Mouse (Mus musculus) spleen, postnatal 36 days (tissue): ENCODE data around the gene Tm9sf2.
"Not testable (repeated sequence)": the region's sequence is repeated elsewhere in the genome, so short reads cannot be mapped to it uniquely, and the experiment has no call there.

Source experiments
- DNase-seq, 2 experiments: peaks; one replicate each; pipeline ENCODE4 v3.0.0; 2022; ENCODE audit warnings: low spot score in 2 of 2, mixed read lengths in 1 of 2

Gene Tm9sf2

DNA sequence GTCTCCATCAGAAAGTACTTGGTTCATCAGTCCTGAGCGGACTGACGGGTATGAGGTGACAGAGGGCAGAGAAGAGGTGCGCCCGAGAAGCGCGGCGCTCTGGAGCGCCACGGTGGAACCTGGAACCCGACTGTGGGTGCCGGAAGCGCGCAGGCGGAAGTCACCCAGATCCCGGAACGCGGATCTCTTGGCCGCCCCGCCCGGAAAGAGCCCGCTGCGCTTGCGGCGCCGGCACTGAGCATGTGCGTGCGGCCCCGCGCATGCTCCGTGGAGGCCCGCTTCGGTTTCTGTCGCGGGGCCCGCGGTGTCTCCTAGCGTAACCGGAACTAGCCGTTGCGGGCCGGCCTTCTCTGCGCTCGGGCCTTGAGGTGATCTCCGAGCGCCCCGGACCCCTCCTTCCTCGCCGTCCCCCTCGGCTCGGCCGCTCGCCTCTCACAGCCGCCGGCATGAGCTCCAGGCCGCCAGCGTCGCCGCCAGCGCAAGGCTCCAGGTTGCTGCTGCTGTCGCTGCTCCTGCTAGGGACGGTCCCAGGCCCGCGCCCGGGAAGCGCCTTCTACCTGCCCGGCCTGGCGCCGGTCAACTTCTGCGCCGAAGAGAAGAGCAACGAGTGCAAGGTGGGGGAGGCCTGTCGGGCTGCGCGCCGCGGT lies at the start of gene Tm9sf2:
Tm9sf2 (plus strand) TSS at position 217 of the 647 bp plus-strand sequence.
- DNase-seq = peak; percentile 95 to 96

DNA sequence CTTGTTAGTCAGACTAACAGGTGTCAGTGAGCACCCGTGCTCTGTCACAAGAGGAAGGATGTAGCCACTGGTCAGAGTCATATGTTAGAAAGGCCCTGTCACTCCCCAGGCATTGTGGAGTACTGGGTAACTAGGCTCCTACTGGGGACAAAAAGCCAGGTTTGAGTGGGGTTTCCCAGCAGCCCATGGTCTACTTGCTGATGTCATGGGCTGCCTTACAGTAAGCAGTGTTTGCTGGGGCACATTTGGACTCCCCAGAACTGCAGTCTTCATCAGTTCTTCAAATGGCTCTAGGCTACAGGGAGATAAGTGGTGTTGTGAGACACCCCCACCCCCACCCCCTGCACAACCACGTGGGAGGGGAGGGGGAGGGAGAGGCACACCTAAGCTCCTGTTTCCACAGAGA lies 48.9 kb upstream of the Tm9sf2 start:
- peak; percentile 49 to 59 for DNase-seq

DNA sequence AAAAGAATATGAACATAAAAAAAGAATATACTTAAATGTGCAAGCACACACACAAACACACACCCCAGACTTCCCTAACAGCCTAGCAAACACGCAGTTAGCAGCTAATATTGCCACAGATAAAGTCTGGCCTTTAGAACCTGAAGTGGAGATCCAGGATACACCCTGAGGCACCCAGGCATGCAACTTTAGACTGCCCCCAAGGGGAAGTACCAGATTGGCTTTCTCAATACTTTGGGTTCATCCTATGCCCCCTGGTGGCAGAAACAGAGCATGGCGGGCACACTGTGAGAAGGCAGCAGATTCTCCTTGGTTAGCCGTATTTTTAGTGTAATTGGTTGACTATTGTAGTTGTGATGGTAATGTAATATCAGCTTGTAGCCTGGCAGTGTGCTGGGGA lies 46.2 kb upstream of the Tm9sf2 start:
- peak; percentile 90 to 94 for DNase-seq

DNA sequence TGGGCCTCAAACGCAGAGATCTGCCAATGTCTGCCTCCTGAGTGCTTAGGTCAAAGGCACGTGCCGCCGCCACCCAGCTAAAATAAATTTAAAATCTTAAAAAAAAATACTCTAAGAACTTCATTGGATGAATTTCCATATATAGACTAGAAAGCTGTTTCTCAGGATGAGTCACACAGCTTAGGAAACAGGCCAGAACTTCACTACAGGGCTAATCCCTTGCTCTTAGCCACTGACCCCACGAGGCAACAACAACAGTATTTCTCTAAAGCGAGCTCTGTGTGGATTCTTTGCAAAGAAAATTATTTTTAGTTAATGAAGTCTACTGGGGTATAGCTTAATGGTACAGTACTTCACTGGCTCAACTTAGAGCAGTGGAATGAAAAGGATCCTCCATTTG lies 45.5 kb upstream of the Tm9sf2 start:
- DNase-seq = no peak

DNA sequence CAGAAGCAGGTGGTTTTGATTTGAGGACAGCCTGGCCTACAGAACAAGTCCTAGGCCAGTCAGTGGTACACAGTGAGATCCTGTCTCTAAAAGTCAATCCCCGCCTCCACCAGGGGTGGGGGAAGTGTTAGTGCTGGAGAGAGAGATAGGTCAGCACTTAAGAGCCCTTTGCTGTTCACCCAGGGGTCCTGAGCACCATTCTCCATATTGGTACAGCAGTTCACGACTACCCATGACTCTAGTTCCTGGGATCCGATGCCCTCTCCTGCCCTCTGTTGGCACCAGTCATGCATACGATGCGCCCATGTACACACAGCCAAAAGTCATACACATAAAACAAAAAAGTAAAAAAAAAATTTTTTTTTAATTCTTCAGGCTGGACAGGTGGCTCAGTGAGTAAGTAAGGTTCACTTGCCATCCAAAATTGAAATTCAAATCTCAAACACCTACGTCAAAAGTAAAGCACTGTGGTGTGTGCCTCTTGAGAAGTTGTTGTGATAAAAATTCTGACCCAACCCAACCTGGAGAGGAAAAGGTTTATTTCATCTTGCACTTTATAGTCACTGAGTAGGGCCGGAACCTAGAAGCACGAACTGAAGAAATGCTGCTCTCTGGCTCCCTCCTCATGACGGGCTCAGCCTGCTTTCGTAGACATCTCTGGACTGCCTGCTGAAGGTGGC lies 44.3 kb upstream of the Tm9sf2 start:
- peak in 1 of 2 experiments; percentile 41 for DNase-seq

DNA sequence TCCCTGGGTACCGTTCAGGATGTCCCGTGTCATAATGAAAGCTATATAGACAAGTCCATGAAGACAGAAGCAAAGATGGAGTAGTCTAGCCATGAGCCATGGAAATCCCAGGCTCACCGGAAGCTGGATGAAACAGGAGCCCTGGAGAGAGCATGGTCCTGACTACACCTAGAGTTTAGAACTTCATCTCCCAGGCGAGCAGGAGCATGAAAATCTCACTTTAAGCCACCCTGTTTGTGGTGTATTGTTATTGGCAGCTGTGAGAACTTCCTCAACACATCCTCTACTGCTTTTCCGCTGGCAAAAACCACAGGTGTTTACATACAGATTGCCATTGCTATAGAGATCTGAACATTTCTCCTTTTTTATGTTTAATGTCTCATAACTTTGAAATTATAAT lies 43.2 kb upstream of the Tm9sf2 start:
- DNase-seq = peak; percentile 74 to 84

DNA sequence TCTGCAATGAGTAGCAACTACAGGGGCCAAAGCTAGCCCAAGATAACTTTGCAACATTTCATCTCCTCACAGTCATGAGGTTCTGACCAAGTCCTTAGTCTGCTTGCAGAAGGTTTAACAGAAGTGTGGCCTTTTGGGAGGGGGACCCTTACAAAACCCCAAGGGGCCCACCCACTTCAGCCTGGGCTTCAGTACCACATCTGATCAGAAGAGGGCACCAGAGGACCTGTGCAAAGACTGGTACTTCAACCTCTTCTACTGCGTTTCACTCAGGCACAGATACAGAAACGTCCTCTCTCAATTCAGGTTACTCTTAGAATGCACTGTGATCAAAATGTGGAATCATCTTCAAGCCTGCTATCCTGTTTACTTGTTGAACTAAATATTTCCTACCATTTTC lies 42.3 kb upstream of the Tm9sf2 start:
- peak; percentile 71 to 80 for DNase-seq

DNA sequence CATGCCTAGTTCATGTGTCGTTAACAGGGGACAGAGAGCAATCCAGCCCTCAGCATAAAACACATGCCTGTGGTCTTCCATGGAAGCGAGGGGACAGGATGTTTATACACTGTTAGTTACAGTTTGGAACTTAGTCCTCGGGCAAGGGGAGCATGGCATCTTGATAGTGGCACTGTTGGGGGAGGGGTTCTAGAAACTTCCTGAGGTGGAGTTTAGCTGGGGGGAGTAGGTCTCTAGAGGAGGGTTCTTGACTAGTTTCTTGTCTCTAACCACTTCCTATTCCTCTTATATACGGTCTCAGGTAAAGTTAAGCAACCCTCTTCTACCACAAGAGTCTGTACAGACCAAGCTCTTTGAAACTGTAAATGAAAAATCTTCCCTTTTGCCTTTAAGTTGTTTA lies 40.6 kb upstream of the Tm9sf2 start:
- peak; percentile 80 to 85 for DNase-seq

DNA sequence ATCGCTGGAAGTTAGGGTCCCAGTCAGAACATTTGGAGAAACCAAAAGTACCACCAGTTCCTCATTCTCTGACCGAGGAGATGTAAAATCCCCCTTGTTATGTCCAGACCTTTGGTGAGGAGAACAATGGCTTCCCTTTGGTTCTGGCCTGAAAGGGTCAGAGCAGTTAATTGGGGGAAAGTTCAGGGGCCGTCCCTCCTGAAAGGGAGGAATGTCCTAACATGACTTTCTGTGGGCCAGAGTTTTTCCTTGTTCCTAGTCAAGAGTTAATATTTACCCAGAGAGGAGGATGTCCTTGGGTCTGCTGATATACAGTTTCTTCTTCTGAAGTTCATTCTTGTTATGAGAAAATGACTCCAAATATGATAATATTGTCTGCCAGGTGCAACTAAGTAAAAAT lies 38.8 kb upstream of the Tm9sf2 start:
- DNase-seq = not testable (repeated sequence)

DNA sequence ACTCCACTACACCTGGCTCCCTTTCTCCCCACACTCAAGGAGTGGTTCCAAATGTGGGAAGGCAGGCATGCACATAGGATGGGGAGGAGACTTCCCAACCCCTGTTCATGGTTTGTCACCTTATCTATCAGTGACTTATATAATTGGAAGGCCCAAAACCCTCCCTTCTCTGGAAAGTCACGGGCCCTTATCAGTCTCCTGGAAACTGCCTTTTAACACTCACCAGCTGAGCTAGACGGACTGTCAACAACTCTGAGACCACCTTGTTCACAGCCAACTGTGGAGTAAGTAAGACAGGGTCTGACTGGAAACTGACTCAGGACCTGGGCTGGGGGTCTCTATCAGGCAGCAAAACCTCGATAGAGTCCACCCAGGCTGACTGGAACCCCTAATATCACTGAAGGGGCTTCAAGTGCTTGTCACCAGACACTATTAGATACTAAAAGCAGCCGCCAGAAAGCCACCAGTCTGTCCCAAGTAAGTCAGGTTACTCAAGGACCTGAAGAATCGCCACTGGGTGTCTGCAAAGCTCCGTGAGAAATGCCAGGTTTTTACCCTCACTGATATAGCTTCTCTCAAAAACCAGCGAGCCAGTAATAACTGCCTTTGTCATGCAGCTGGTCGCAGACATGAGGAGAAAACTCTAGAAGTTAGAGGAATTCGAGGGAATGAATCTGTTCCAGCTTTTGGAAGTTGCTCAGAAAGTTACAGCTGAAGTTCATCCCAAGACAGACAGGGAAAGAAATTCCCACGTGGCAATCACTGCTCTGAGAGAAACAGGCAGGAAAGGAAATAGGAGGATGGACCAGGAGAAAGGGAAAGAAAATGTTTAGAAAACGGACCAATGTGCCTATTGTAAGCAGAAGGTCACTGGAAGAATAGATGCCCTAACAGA lies 37.8 kb upstream of the Tm9sf2 start:
- no peak for DNase-seq

DNA sequence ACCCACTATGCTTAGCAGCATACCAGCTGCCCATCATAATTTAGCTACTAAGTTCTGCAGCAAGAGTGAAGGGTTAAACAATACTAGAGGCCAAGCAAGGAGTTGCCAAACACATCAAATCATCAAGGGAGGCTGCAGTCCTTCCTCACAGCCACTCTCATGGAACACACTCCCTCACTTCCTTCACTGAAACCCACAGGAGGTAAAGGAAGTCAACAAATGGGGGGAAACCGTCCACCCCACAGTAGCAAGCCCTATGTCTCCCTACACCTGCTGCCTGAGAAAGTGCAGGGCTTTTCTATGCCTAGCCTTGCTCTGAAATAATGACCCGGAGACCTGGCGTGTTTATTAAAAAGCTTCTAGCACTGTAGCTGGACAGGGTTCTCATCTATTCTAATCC lies 36.9 kb upstream of the Tm9sf2 start:
- no peak for DNase-seq

DNA sequence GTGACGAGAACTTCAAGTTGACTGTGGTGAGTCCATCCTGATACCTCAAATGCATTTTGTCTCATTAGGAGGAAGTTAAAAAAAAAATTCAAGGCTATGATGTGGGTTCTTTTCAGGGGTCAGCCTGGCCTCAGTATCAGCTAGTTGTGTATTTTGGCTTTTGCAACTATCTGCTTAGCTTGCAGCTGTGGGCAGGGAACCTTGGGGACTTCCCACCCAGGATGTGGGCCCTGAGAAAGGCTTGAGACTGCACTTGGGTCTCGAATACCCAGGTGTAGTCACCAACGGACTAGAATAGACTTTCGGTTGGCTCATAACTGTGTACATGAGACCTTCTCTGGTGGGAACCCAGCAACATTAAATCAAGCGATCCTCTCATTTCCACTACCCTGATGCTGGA lies 33.4 kb upstream of the Tm9sf2 start:
- peak; percentile 79 to 82 for DNase-seq

DNA sequence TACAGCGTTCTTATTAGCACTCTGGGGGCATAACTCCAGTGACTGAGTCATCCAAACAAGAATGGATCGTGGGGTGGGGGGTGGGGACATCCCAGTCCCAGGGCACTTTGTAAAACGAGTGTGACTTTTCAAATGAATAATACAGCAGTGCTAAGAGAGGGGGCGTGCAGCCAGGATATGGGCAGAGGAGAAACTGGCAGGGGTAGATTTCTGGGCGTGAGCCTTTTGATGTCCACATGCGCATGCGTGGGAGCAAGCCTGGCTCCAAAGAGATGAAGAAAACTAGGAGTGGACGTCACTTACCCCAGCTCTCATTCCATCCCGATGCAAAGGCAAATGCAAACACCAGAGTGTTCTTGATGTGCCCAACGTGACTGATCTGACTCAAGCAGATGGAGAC lies 32.5 kb upstream of the Tm9sf2 start:
- DNase-seq = no peak

DNA sequence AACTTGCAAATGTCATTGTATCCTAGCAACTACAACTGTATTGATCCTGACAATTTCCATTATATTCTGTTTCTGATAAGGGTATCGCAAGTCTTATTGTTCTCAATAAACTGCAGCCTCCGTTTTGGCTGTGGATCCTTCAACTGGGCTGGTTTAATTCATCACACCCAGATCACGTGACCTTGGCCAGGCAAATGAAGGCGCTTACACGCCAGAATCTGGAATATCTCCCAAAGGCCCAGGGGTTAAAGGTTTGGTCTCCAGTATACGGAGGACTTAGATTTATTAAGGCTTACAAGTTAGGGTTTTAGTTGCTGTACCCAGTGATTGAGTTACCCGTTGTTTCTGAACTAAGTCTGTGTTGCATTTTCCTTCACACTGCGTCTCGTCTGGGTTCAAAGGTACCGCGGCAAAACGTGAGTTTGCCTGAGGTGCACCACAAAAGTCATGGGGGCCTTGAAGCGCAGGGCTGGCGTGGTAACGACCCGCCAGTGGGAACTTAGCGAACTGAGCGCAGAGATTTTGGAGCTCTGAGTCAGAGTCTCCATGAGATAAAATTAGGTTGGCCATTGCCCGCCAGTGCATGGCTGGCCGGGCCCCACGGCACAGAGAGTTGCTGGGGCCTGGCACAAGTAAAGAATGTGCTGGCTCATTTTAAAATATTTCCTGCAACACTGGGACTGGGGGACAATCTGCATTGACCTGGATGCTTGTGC lies 31.2 kb upstream of the Tm9sf2 start:
- no peak for DNase-seq

DNA sequence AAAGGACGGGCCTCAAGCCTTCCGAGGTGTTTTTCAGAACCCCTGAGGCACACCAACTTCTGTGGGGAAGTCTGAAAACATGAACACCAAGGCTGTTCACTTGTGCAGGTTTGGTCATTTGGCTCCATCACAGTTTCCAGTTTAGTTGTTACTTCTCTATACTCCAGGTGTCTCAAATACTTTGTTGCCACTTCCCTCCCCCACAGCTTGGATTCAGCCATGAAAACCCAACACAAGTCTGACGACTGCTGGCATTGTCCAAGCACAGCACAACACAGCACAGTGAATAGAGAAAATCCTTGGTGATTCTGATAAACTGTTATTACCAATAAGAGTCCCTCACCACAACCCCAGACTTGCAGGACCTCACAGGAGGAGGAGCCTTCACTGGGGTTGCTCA lies 29.8 kb upstream of the Tm9sf2 start:
- DNase-seq = no peak

DNA sequence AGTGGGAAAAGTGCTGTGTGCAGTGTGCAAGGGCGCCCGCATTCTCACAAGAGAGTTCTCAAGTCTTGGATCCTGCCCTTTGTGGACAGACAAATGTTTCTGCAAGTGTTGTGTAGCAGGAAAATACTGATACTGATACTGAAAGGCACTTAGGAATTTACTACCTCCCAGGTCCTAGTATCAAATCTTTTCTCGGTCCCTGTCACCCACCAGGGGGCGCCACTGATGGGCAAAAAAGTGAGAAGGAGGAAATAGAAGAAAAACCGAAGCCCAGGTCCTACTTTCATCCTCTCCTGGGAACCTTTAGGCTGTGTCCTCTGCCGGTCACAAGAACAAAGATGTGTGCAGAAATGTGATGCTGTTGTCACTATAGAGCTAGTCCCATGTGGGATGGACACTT lies 27.4 kb upstream of the Tm9sf2 start:
- DNase-seq = peak; percentile 66 to 76

DNA sequence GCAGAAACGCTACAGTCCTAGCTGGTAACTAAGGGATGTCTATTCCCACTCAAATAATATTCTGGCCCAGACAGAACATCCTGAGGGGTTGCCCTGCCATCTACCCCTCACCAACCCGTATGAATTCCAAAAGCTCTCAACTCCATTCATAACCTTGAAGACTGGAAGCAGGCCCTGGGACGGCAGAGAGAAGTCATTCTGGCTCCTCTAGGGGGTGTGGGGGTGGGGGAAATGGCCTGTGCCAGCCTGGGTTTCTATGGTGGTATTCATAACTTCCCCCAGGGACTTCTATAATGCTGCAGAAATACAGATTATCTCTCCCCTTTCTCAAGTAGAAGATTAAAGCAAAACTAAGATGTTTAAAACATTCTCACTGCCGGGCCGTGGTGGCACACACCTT lies 26.9 kb upstream of the Tm9sf2 start:
- no peak for DNase-seq

DNA sequence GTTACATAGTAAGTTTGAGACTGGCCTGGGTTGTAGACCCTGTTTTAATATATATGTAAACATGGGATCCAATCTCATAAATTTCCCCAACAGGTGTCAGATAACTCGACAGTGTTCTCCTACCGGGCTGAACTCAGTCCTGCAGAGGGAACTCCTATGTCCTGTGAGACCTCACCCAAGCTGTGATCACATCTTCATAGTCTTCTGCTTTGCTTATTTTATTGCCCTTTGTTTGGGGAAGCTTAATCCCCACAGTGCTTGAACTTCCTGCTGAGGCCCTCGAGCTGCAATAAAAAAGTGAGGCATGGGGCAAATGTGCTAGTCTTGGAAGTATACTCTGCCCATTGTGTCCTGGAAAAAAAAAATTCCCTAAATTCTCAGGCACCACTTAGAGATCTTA lies 25.5 kb upstream of the Tm9sf2 start:
- no peak for DNase-seq

DNA sequence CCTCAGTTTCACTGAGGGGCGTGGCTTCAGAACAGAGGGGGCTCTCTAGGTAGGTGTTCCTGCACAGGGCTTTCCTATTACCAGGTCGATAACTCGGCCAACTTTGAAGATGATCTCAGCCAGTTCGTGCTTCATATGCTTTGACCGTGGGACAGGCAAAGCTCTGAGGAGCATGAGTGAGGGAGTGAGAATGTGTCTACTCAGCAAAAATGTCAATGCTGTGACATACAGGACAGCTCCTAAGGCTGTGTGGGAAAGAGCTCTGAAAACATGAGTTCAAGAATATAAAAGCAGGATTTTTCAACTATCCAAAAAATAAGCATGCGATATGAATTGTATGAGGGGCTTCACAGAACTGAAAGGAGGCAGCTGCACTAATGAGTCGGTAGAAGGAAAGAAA lies 23.3 kb upstream of the Tm9sf2 start:
- no peak for DNase-seq

DNA sequence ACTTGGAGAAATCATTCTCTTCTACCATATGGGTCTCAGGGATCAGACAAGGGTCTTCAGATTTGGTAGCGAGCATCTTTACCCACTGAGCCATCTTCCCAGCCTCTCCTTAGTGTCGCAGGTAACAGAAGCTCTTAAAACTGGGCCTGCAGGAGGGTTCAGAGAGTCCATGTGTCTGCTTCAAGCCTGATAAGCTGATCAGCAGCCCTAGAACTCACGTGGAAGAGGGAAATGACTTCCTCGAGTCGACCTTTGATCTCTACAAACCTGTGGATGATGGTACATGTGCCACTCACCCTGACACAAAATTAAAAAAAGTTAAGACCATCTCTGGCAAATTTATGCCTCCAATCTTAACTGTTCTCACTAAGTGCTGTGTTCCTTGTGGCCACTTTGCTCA lies 18.9 kb upstream of the Tm9sf2 start:
- DNase-seq = no peak

DNA sequence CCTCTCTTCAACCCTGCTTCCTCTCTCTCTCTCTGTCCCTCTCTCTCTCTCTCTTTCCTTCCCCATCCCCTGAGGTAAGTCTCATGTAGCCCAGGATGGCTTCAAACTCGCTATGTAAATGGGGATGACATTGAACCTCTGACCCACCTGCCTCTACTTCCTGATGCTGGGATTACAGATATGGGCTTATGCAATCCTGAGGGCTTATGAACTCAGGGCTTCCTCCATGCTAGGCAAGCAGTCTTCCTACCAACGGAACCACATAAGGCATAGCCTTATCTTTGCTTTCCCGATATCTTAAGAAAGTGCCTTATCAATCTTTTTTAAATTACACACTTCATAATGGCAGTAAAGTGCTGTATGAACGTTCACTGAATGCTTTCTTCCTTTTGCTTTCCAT lies 14.5 kb upstream of the Tm9sf2 start:
- no peak for DNase-seq

DNA sequence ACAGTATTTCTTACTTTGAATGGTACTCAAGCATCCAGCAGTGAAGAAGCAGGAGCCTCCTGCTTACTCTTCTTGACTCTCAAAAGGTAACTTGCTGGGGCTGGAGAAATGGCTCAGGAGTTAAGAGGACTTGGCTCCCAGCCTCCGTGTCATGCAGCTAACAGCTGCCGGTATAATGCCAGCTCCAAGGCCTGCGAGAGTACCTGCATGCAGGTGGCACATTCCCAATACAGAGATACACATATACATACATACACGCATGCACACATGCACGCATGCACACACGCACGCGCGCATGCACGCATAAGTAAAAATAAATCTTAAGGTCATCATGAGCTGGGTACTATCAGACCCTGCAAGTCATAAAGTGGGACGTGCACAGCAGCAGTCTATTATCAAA lies 10.5 kb upstream of the Tm9sf2 start:
- DNase-seq = no peak
